Mouse (Mus musculus): ENCODE measurements around the gene 1700061G19Rik. TPM values are rescaled to one million over a fixed set of nuclear protein-coding genes. Genes with fewer than 3 reads are reported as not detected.

Gene 1700061G19Rik
- 0.03 and 0.07 TPM in 2 replicates for polyA plus RNA-seq (2015; fragmentation: Nextera tagmentation; extraction: Ambion mirVana)

- H3K4me3 ChIP-seq (replicated peaks) = no peak within 1 kb of the TSS
- 59% methylated on average over 12 of the region's 12 CpGs for WGBS (ENCODE audit: insufficient replicate concordance)
- no peak within 1 kb of the TSS for H3K27ac ChIP-seq (replicated peaks)
These were observed at the start of gene 1700061G19Rik for GRCm38 (mm10) chr17:56874936-56875651. TSS of gene 1700061G19Rik (plus strand) at chr17:56875477.

GRCm38 (mm10) chr17:56826718-56827117 lies 48.6 kb upstream of the 1700061G19Rik start:
- H3K4me3 ChIP-seq (replicated peaks) = peak overlapping the region; percentile 87
- peaks cover 17% of the 10 kb centered on the region; the same call in 1 of the 2 replicates for H3K27me3 ChIP-seq
- H3K4me2 ChIP-seq = peak overlapping the region; percentile 83
- peak; percentile 60 for ATAC-seq (ENCODE audit: insufficient read depth)
- no peaks in the 10 kb centered on the region for H3K9me3 ChIP-seq (replicated peaks)
- WGBS (ENCODE audit: insufficient replicate concordance) = 22% methylated on average over 2 of the region's 2 CpGs
- H3K36me3 ChIP-seq (replicated peaks) = peaks cover 22% of the 10 kb centered on the region
- peak overlapping the region; percentile 33; the same call in 1 of the 2 replicates for H3K9ac ChIP-seq
- H3K4me1 ChIP-seq (replicated peaks) = peaks cover 87% of the 10 kb centered on the region
- H3K27ac ChIP-seq (replicated peaks) = peak overlapping the region; percentile 94

More at GRCm38 (mm10) chr17:56874936-56875651, at the start of gene 1700061G19Rik:
- no peaks in the 10 kb centered on the region for H3K36me3 ChIP-seq (replicated peaks)
- H3K4me1 ChIP-seq (replicated peaks) = no peaks in the 10 kb centered on the region
- no peaks in the 10 kb centered on the region for H3K9me3 ChIP-seq (replicated peaks)
- no peak for ATAC-seq (ENCODE audit: insufficient read depth)
- H3K27me3 ChIP-seq = no peaks in the 10 kb centered on the region
- no peak within 1 kb of the TSS for H3K4me2 ChIP-seq
- H3K9ac ChIP-seq = no peak within 1 kb of the TSS

- Histone ChIP-seq H3K27me3 (peaks cover 17% of the 10 kb centered on the region; the same call in 1 of the 2 replicates), H3K4me1 (replicated peaks) (peaks cover 73% of the 10 kb centered on the region), H3K27ac (replicated peaks) (peak overlapping the region; percentile 94), H3K4me3 (replicated peaks) (peak overlapping the region; percentile 87), H3K9me3 (replicated peaks) (no peaks in the 10 kb centered on the region), H3K36me3 (replicated peaks) (peaks cover 3% of the 10 kb centered on the region), H3K9ac (peak overlapping the region; percentile 90), H3K4me2 (peak overlapping the region; percentile 83)
- 31% methylated on average over 11 of the region's 11 CpGs for WGBS (ENCODE audit: insufficient replicate concordance)
- no peak for ATAC-seq (ENCODE audit: insufficient read depth)
These were observed 46.1 kb upstream of the 1700061G19Rik start for GRCm38 (mm10) chr17:56829171-56829570.

- Histone ChIP-seq H3K4me3 (replicated peaks) (peak overlapping the region; percentile 87), H3K36me3 (replicated peaks) (no peaks in the 10 kb centered on the region; the same call in 1 of the 2 replicates), H3K27me3 (peaks cover 17% of the 10 kb centered on the region; the same call in 1 of the 2 replicates), H3K4me2 (peak overlapping the region; percentile 83), H3K4me1 (replicated peaks) (peaks cover 66% of the 10 kb centered on the region), H3K9ac (peak overlapping the region; percentile 90), H3K9me3 (replicated peaks) (no peaks in the 10 kb centered on the region), H3K27ac (replicated peaks) (peak overlapping the region; percentile 94)
- ATAC-seq (ENCODE audit: insufficient read depth) = no peak
- WGBS (ENCODE audit: insufficient replicate concordance) = 3% methylated on average over 27 of the region's 27 CpGs
These were observed 45.5 kb upstream of the 1700061G19Rik start for GRCm38 (mm10) chr17:56829795-56830194.

- Histone ChIP-seq H3K27ac (replicated peaks) (peak within 1 kb of the TSS; percentile 94), H3K27me3 (peaks cover 17% of the 10 kb centered on the region; the same call in 1 of the 2 replicates), H3K4me2 (peak within 1 kb of the TSS; percentile 87), H3K9ac (peak within 1 kb of the TSS; percentile 90), H3K4me1 (replicated peaks) (peaks cover 60% of the 10 kb centered on the region), H3K36me3 (replicated peaks) (no peaks in the 10 kb centered on the region), H3K4me3 (replicated peaks) (peak within 1 kb of the TSS; percentile 87), H3K9me3 (replicated peaks) (no peaks in the 10 kb centered on the region)
- WGBS (ENCODE audit: insufficient replicate concordance) = under 1% methylated on average over 56 of the region's 62 CpGs
- ATAC-seq (ENCODE audit: insufficient read depth) = peak; percentile 7; the same call in 1 of the 2 replicates
These were observed 44.7 kb upstream of the 1700061G19Rik start, which contains the start of gene Rfx2 for GRCm38 (mm10) chr17:56830411-56831110. TSS of gene Rfx2 (minus strand) at chr17:56831013.

GRCm38 (mm10) chr17:56831111-56831816 lies 44.0 kb upstream of the 1700061G19Rik start:
- H3K9ac ChIP-seq = peak overlapping the region; percentile 60
- under 1% methylated on average over 41 of the region's 42 CpGs for WGBS (ENCODE audit: insufficient replicate concordance)
- no peaks in the 10 kb centered on the region for H3K36me3 ChIP-seq (replicated peaks)
- peaks cover 60% of the 10 kb centered on the region for H3K4me1 ChIP-seq (replicated peaks)
- peak overlapping the region; percentile 87 for H3K4me2 ChIP-seq
- peak overlapping the region; percentile 58; the same call in 1 of the 2 replicates for H3K27ac ChIP-seq (replicated peaks)
- peaks cover 17% of the 10 kb centered on the region; the same call in 1 of the 2 replicates for H3K27me3 ChIP-seq
- H3K4me3 ChIP-seq (replicated peaks) = peak overlapping the region; percentile 87
- ATAC-seq (ENCODE audit: insufficient read depth) = peak; percentile 92
- no peaks in the 10 kb centered on the region for H3K9me3 ChIP-seq (replicated peaks)

- no peaks in the 10 kb centered on the region for H3K9me3 ChIP-seq (replicated peaks)
- H3K27me3 ChIP-seq = peaks cover 28% of the 10 kb centered on the region
These were observed 42.4 kb upstream of the 1700061G19Rik start for GRCm38 (mm10) chr17:56832918-56833317.

GRCm38 (mm10) chr17:56833381-56833780 lies 41.9 kb upstream of the 1700061G19Rik start:
- 92% methylated on average over 1 of the region's 1 CpGs for WGBS (ENCODE audit: insufficient replicate concordance)

More at GRCm38 (mm10) chr17:56832918-56833317, 42.4 kb upstream of the 1700061G19Rik start:
- no peaks in the 10 kb centered on the region for H3K36me3 ChIP-seq (replicated peaks)
- no peak for ATAC-seq (ENCODE audit: insufficient read depth)
- H3K4me3 ChIP-seq (replicated peaks) = no peak overlapping the region
- 70% methylated on average over 1 of the region's 1 CpGs for WGBS (ENCODE audit: insufficient replicate concordance)
- no peak overlapping the region for H3K27ac ChIP-seq (replicated peaks)
- no peak overlapping the region for H3K4me2 ChIP-seq
- peaks cover 50% of the 10 kb centered on the region for H3K4me1 ChIP-seq (replicated peaks)
- H3K9ac ChIP-seq = no peak overlapping the region

GRCm38 (mm10) chr17:56836336-56836735 lies 38.9 kb upstream of the 1700061G19Rik start:
- 51% methylated on average over 8 of the region's 8 CpGs for WGBS (ENCODE audit: insufficient replicate concordance)

More at GRCm38 (mm10) chr17:56833381-56833780, 41.9 kb upstream of the 1700061G19Rik start:
- Histone ChIP-seq H3K9me3 (replicated peaks) (no peaks in the 10 kb centered on the region), H3K4me1 (replicated peaks) (peaks cover 45% of the 10 kb centered on the region), H3K27ac (replicated peaks) (no peak overlapping the region), H3K4me3 (replicated peaks) (no peak overlapping the region), H3K36me3 (replicated peaks) (no peaks in the 10 kb centered on the region), H3K27me3 (peaks cover 28% of the 10 kb centered on the region), H3K4me2 (no peak overlapping the region), H3K9ac (no peak overlapping the region)
- no peak for ATAC-seq (ENCODE audit: insufficient read depth)

GRCm38 (mm10) chr17:56840524-56840923 lies 34.8 kb upstream of the 1700061G19Rik start:
- WGBS (ENCODE audit: insufficient replicate concordance) = 69% methylated on average over 7 of the region's 7 CpGs
- peaks cover 25% of the 10 kb centered on the region for H3K27me3 ChIP-seq
- no peak overlapping the region for H3K4me3 ChIP-seq (replicated peaks)
- no peak for ATAC-seq (ENCODE audit: insufficient read depth)
- H3K4me2 ChIP-seq = no peak overlapping the region
- no peaks in the 10 kb centered on the region for H3K36me3 ChIP-seq (replicated peaks)
- peaks cover 14% of the 10 kb centered on the region for H3K4me1 ChIP-seq (replicated peaks)
- no peaks in the 10 kb centered on the region for H3K9me3 ChIP-seq (replicated peaks)
- no peak overlapping the region for H3K9ac ChIP-seq
- no peak overlapping the region for H3K27ac ChIP-seq (replicated peaks)

More at GRCm38 (mm10) chr17:56836336-56836735, 38.9 kb upstream of the 1700061G19Rik start:
- no peak overlapping the region for H3K27ac ChIP-seq (replicated peaks)
- ATAC-seq (ENCODE audit: insufficient read depth) = no peak
- no peak overlapping the region for H3K4me2 ChIP-seq
- H3K4me3 ChIP-seq (replicated peaks) = no peak overlapping the region
- no peaks in the 10 kb centered on the region for H3K9me3 ChIP-seq (replicated peaks)
- H3K36me3 ChIP-seq (replicated peaks) = no peaks in the 10 kb centered on the region
- H3K4me1 ChIP-seq (replicated peaks) = peaks cover 21% of the 10 kb centered on the region
- H3K9ac ChIP-seq = no peak overlapping the region
- peaks cover 25% of the 10 kb centered on the region for H3K27me3 ChIP-seq
